Mouse (Mus musculus): ENCODE results near the gene Adra1b.

DNA sequence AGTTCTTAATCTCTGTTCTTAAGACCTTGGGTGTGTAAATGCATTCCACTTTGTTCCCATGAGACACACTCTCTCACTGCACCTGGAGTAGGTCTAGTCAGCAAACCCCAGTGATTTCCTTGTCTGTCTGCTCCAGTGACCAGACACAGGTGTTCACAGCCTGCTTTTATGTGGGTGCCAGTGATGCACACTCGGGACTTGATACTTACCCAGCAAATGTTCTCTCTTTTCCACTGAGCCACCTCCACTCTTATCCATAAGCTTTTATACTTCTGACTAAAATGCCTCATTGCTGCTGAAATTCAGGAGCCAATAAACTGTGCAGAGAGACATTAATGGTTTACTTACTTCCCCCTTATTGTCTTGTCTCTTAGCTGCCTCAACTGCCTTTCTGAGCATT, 42.2 kb upstream of the Adra1b start:
- no peak for TF ChIP-seq CTCF (IDR thresholded peaks at IDR 0.05; ENCODE audit: low read depth, low read length)
- TF ChIP-seq POLR2AphosphoS5 (IDR thresholded peaks at IDR 0.05; ENCODE audit: insufficient replicate concordance, low read depth, low read length) = no peak
- TF ChIP-seq GATA2 (IDR thresholded peaks at IDR 0.05; ENCODE audit: borderline replicate concordance, low read depth, low read length) = no peak
- no peak for TF ChIP-seq GATA1 (IDR thresholded peaks at IDR 0.05; ENCODE audit: borderline replicate concordance, low read length)
